Mouse (Mus musculus) thymus, adult 2 months (tissue): ENCODE measurements around the gene Plxdc2.

Experiments used
- CTCF ChIP-seq: fragments of 200-500 bp; IDR thresholded peaks from 2 replicates; pipeline ENCODE4 v1.5.1; 2012; ENCODE audit warnings: mild to moderate bottlenecking, control low read depth, low read length, moderate library complexity, borderline replicate concordance; ENCODE audit not compliant: control insufficient read depth, poor library complexity, insufficient read depth; ENCODE audit errors: extremely low read depth
- POLR2A ChIP-seq: fragments of 200-500 bp; IDR thresholded peaks from 2 replicates; pipeline ENCODE4 v1.6.1; 2012; ENCODE audit warnings: mild to moderate bottlenecking, low read length, control low read depth, moderate library complexity; ENCODE audit not compliant: control insufficient read depth, poor library complexity, insufficient read depth; ENCODE audit errors: extremely low read depth

- no peak for TF ChIP-seq CTCF
- TF ChIP-seq POLR2A: no peak
These were observed 178.5 kb downstream of the Plxdc2 start for GRCm38 (mm10) chr2:16534566-16534965.
